Mouse (Mus musculus): ENCODE measurements around the gene 3110082I17Rik. TPM values are rescaled to one million over a fixed set of nuclear protein-coding genes. Genes with fewer than 3 reads are reported as not detected.

The 3110082I17Rik gene
- polyA plus RNA-seq (2015; fragmentation: Nextera tagmentation; extraction: Ambion mirVana): 15.5 and 19.5 TPM in 2 replicates

DNA sequence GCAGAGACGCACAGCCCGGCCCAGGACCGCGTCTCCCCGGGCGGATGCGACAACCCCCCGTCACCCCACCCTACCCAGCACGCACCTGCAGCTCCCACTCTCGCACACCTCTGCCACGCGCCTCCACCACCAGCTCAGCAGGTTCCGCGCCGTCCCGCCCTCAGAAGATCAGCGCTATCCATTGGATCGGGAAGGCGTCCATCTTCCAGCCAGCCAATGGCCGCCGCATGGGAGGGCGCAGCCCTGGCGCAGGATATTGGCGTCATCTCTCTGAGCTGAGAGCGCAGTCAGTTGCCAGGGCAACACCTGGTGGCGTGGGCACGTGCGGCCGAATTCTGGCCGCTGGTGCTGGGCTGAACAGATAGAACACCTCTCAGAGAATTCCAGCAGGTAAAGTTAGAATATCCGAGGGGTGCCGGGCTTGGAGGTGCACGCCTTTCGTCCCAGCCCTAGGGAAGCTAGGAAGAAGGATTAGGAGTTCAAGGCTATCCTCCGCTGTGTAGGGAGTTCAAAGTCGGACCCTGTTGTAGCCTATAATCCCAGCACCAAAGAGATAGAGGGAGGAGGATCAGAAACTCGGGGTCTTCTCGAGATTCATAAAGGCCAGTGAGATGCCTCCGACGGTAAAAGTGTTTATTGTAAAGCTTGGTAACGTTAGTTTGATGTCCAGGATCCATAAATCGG is at the start of gene 3110082I17Rik:
Gene 3110082I17Rik (minus strand): TSS at position 144 of the 684 bp plus-strand sequence.
- peak; percentile 95 for ATAC-seq (replicated peaks; ENCODE audit: insufficient number of reproducible peaks, insufficient read depth, low FRiP score, low read depth)
- 4% methylated on average over 42 of the region's 42 CpGs for WGBS
- Histone ChIP-seq H3K9me3 (replicated peaks) (no peaks in the 10 kb centered on the region), H3K27me3 (no peaks in the 10 kb centered on the region), H3K4me3 (peak within 1 kb of the TSS; percentile 68), H3K4me2 (peak within 1 kb of the TSS; percentile 90), H3K9ac (peak within 1 kb of the TSS; percentile 64), H3K36me3 (no peaks in the 10 kb centered on the region), H3K4me1 (replicated peaks) (peaks cover 8% of the 10 kb centered on the region), H3K27ac (no peak within 1 kb of the TSS)

DNA sequence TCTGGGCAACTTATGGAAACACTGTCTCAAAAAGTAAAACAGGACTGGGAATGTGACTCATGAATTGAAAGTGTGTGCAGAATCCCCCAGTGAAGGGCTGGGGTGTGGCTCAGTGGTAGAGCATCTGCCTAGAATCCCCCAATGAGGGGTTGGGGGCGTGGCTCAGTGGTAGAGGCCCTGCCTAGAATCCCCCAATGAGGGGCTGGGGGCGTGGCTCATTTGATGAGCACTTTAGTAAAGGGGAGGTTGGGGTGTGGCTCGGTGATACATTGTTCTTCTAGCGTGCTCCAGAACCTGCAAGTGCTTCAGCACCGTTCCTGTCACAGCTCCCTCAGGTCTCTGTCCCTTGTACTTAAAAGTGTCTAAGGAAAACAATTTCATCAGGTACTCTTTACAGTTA is 45.9 kb upstream of the 3110082I17Rik start:
- Histone ChIP-seq H3K36me3 (no peaks in the 10 kb centered on the region), H3K9me3 (replicated peaks) (no peaks in the 10 kb centered on the region), H3K4me1 (replicated peaks) (no peaks in the 10 kb centered on the region; the same call in 1 of the 2 replicates), H3K9ac (no peak overlapping the region), H3K27me3 (peaks cover 56% of the 10 kb centered on the region), H3K27ac (no peak overlapping the region), H3K4me2 (no peak overlapping the region), H3K4me3 (no peak overlapping the region)
- WGBS: 22% methylated on average over 5 of the region's 5 CpGs
- no peak for ATAC-seq (replicated peaks; ENCODE audit: insufficient number of reproducible peaks, insufficient read depth, low FRiP score, low read depth)

DNA sequence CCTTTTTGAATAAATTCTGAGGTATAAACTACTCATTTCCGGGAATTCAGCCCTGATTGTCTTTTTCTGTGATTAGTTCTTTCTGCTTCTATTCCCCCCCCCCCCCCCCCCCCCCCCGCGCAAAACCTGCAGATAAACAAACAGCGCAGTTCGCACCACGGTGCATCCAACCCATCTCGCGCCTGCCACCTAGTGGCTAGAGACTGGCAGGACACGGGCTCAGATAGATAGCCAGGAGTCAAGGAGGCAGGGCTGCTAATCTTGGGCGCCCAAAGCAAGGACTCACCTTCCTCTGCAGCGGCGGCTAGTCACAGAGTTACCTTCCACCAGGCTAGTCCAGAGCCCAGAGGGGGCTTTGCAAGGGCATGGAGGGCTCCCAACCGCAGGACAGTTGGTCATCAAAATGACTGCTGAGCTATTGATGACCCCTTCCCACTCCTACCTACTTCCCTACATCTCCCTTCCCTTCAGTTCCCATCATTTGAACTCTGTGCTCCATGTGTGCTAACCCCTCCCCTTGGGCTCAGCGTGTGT is 44.8 kb upstream of the 3110082I17Rik start:
- no peak overlapping the region for H3K4me3 ChIP-seq
- no peaks in the 10 kb centered on the region for H3K9me3 ChIP-seq (replicated peaks)
- no peaks in the 10 kb centered on the region for H3K4me1 ChIP-seq (replicated peaks)
- no peak overlapping the region for H3K4me2 ChIP-seq
- no peaks in the 10 kb centered on the region for H3K36me3 ChIP-seq
- H3K27ac ChIP-seq: no peak overlapping the region
- peaks cover 47% of the 10 kb centered on the region for H3K27me3 ChIP-seq
- 6% methylated on average over 12 of the region's 14 CpGs for WGBS
- no peak overlapping the region for H3K9ac ChIP-seq
- no peak; the same call in 1 of the 2 replicates for ATAC-seq (replicated peaks; ENCODE audit: insufficient number of reproducible peaks, insufficient read depth, low FRiP score, low read depth)

DNA sequence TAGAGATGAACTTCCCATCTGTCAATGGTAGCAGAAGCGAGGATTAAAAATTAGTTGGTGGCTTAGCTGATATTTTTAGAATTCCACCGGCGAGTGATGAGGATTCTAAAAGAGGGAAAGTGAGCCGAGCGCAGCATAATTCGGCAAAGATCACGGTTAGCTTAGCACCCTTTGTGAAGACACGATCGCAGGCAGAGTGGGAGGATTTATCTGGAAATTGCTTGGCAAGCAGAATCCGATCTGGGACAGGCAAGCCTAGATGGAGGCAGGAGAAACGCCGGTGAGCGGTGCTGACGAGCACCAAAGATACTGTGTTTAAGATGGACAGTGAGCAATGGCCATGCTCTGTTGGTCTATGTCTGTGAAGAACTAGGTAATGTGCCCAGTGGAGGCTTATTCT is 42.0 kb upstream of the 3110082I17Rik start:
- ATAC-seq (replicated peaks; ENCODE audit: insufficient number of reproducible peaks, insufficient read depth, low FRiP score, low read depth): no peak
- H3K4me3 ChIP-seq: no peak overlapping the region
- no peak overlapping the region for H3K4me2 ChIP-seq
- H3K9ac ChIP-seq: no peak overlapping the region
- no peaks in the 10 kb centered on the region for H3K4me1 ChIP-seq (replicated peaks)
- peaks cover 34% of the 10 kb centered on the region for H3K27me3 ChIP-seq
- no peak overlapping the region for H3K27ac ChIP-seq
- 73% methylated on average over 14 of the region's 14 CpGs for WGBS
- H3K9me3 ChIP-seq (replicated peaks): no peaks in the 10 kb centered on the region
- no peaks in the 10 kb centered on the region for H3K36me3 ChIP-seq

DNA sequence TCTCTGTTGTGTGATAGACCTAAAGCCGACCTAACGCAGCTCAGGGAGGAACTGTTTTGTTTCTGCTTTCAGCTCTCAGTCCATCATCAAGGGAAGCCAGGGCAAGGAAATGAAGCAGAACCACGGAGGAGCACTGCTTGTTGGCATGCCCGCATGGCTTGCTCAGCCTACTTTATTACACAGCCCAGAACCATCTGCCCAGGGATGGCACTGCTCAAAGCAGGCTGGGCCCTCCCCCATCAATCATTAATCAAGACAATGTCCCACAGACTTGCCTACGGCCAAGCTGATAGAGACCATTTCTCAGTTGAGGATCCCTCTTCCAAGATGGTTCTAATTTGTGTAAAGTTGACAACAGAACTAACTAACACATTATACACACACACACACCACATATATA is 38.5 kb upstream of the 3110082I17Rik start:
- WGBS: 32% methylated on average over 5 of the region's 5 CpGs
- Histone ChIP-seq H3K9me3 (replicated peaks) (no peaks in the 10 kb centered on the region), H3K9ac (no peak overlapping the region), H3K4me1 (replicated peaks) (peaks cover 5% of the 10 kb centered on the region; the same call in 1 of the 2 replicates), H3K27me3 (peaks cover 30% of the 10 kb centered on the region), H3K4me3 (no peak overlapping the region), H3K36me3 (no peaks in the 10 kb centered on the region), H3K4me2 (no peak overlapping the region), H3K27ac (no peak overlapping the region)
- ATAC-seq (replicated peaks; ENCODE audit: insufficient number of reproducible peaks, insufficient read depth, low FRiP score, low read depth): no peak

DNA sequence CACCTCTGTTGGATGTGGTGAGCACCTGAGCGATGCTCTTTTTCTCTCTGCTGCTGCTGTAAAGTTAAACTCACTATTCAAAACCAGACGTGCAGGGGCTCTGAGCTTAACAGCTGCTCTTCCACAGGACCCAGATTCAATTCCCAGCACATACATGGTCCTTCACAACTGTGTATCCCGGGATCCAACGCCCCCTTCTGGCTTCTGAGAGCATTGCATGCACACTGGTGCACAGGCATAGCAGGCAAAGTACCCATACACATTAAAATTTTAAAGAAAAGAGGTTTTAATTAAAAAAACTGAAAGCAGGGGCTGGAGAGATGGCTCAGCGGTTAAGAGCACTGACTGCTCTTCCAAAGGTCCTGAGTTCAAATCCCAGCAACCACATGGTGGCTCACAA is 36.6 kb upstream of the 3110082I17Rik start:
- no peaks in the 10 kb centered on the region for H3K9me3 ChIP-seq (replicated peaks)
- no peak for ATAC-seq (replicated peaks; ENCODE audit: insufficient number of reproducible peaks, insufficient read depth, low FRiP score, low read depth)
- H3K4me3 ChIP-seq: no peak overlapping the region
- no peak overlapping the region for H3K9ac ChIP-seq
- peaks cover 26% of the 10 kb centered on the region for H3K27me3 ChIP-seq
- peaks cover 5% of the 10 kb centered on the region; the same call in 1 of the 2 replicates for H3K4me1 ChIP-seq (replicated peaks)
- H3K4me2 ChIP-seq: no peak overlapping the region
- H3K36me3 ChIP-seq: no peaks in the 10 kb centered on the region
- no peak overlapping the region for H3K27ac ChIP-seq
- 58% methylated on average over 5 of the region's 5 CpGs for WGBS

DNA sequence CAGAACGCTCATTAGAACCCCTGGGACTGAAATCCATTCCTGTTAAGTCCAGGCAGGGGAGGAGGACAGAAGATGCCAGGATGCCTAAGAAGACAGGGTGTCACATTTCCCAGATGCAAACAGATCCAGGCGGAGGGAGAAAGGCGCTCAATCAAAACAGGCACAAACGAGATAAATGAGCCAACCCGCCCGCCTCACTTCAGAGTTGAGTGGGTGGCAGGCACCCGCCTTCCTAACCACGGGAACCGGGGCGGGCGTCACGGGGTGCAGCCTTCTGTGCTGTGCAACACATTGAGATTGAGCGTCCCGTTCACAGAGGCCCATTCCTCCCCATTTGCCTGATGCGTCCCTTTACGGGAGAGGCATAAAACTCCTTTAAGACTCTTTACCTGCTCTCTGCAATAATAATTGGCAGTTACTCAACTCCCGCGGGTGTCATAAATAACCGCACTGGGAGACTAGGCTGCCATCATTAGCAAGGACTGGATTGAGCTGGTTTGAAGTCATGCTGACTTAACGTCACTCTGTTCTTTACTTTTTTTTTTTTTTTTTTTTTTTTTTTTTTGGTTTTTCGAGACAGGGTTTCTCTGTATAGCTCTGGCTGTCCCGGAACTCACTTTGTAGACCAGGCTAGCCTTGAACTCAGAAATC is 34.8 kb upstream of the 3110082I17Rik start:
- H3K4me2 ChIP-seq: 0 out of 2 replicates have a peak overlapping the region, but pooled peaks have one; percentile 25
- H3K36me3 ChIP-seq: no peaks in the 10 kb centered on the region
- H3K4me1 ChIP-seq (replicated peaks): peaks cover 5% of the 10 kb centered on the region; the same call in 1 of the 2 replicates
- no peak overlapping the region for H3K9ac ChIP-seq
- no peak overlapping the region for H3K27ac ChIP-seq
- H3K9me3 ChIP-seq (replicated peaks): no peaks in the 10 kb centered on the region
- WGBS: 35% methylated on average over 22 of the region's 22 CpGs
- no peak for ATAC-seq (replicated peaks; ENCODE audit: insufficient number of reproducible peaks, insufficient read depth, low FRiP score, low read depth)
- H3K27me3 ChIP-seq: peaks cover 37% of the 10 kb centered on the region
- H3K4me3 ChIP-seq: no peak overlapping the region

DNA sequence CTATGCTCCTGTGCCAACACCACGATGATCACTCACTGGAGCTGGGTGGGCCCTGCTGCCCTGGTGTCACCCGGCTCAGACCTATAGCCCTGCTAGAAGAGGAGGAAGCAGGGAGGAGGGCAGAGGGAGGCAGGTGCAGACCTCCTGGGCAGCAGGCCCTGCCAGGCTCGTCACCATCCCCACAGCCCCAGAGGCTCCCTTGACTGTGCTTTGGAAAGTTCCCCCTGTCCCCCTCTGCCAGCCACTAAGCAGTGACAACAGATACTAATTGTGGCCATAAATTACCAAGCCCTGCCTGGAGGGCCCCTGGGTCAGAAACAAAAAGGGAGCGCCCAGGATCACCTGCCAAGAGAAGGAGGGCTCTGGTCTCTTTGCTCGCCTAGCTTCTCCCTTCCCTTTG is 33.4 kb upstream of the 3110082I17Rik start:
- Histone ChIP-seq H3K4me3 (no peak overlapping the region), H3K27ac (no peak overlapping the region), H3K27me3 (peaks cover 41% of the 10 kb centered on the region), H3K9me3 (replicated peaks) (no peaks in the 10 kb centered on the region), H3K9ac (no peak overlapping the region), H3K36me3 (no peaks in the 10 kb centered on the region), H3K4me2 (no peak overlapping the region), H3K4me1 (replicated peaks) (peaks cover 5% of the 10 kb centered on the region; the same call in 1 of the 2 replicates)
- WGBS: 62% methylated on average over 5 of the region's 5 CpGs
- no peak for ATAC-seq (replicated peaks; ENCODE audit: insufficient number of reproducible peaks, insufficient read depth, low FRiP score, low read depth)

DNA sequence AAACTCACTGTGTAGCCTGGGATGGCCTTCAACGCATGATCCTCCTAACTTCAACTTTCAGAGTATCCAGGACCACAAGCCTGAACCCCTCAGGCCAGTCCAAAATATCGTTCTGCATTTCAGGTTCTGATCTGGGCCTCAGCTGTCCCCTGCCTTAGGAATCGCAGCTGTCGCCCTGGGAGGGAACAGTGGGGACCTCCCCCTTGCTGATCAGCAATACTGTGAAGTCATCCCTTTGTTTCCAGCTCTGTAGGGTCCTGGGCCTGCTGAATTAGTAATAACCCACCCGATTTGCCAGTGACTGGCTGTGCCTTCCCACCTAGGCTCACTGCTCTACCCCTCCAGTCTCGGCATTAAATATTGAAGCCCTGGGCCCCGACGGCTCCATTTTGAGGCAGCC is 31.0 kb upstream of the 3110082I17Rik start:
- H3K4me3 ChIP-seq: no peak overlapping the region
- peaks cover 34% of the 10 kb centered on the region for H3K27me3 ChIP-seq
- no peak for ATAC-seq (replicated peaks; ENCODE audit: insufficient number of reproducible peaks, insufficient read depth, low FRiP score, low read depth)
- H3K4me2 ChIP-seq: no peak overlapping the region
- H3K9me3 ChIP-seq (replicated peaks): no peaks in the 10 kb centered on the region
- 61% methylated on average over 8 of the region's 8 CpGs for WGBS
- no peak overlapping the region for H3K9ac ChIP-seq
- peaks cover 5% of the 10 kb centered on the region; the same call in 1 of the 2 replicates for H3K4me1 ChIP-seq (replicated peaks)
- no peak overlapping the region for H3K27ac ChIP-seq
- no peaks in the 10 kb centered on the region for H3K36me3 ChIP-seq

DNA sequence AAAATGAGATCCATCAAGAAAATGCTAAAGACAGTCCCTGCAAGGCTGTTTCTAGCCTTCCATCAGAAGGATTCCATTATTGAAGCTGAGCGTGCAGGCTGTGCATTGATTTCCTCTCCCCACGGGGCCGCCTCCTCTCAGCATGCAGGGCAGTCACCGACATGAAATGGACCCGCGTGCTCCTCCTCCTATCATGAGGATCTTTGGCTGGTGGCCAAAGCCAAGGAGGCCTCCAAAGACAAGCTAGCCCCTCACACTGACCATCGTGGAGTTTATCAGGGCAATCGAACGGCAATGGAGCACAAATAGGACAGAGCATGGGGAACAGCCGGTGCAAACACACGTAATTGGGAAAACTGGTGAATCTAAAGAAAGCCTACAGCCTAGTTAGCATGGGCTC is 29.8 kb upstream of the 3110082I17Rik start:
- 75% methylated on average over 11 of the region's 11 CpGs for WGBS
- H3K27me3 ChIP-seq: peaks cover 30% of the 10 kb centered on the region

DNA sequence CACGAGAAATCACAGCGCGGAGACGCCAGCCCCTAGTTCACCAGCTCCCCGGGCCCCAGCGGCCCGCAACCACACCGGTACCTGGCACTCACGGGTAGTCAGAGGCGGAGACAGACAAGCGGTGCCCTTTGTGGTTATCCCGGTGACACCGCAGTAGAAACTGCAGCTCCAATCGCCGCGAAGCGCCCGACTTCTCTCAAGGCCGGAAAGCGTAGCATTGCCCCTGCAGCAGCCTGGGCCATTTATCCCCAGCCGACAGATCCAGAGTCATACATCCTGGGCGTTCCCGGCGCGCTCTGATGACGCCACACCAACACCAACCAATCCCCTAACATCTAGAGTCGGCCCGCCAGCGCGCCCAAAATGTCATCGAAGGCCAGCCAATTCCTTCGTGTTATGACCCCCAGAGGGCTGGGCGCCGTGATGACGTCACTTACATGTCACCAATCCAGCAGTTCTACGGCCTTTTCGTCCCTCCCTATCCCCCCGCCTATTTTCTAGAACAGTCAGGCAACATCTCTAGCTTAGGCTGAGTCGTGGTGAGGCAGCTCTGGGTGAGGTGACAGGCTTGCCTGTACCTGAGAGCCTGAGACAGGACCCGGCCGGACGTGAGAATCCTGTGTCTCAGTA is 24.0 kb upstream of the 3110082I17Rik start, which contains the start of gene Zfand2a:
Gene Zfand2a (minus strand): TSS at position 365 of the 630 bp plus-strand sequence.
- peak; percentile 95 for ATAC-seq (replicated peaks; ENCODE audit: insufficient number of reproducible peaks, insufficient read depth, low FRiP score, low read depth)

More for the DNA sequence above, 29.8 kb upstream of the 3110082I17Rik start:
- no peak overlapping the region for H3K4me2 ChIP-seq
- ATAC-seq (replicated peaks; ENCODE audit: insufficient number of reproducible peaks, insufficient read depth, low FRiP score, low read depth): no peak
- no peak overlapping the region for H3K4me3 ChIP-seq
- no peaks in the 10 kb centered on the region for H3K9me3 ChIP-seq (replicated peaks)
- H3K36me3 ChIP-seq: no peaks in the 10 kb centered on the region
- no peak overlapping the region for H3K27ac ChIP-seq
- H3K9ac ChIP-seq: no peak overlapping the region
- peaks cover 3% of the 10 kb centered on the region; the same call in 1 of the 2 replicates for H3K4me1 ChIP-seq (replicated peaks)

More for the DNA sequence above, 24.0 kb upstream of the 3110082I17Rik start, which contains the start of gene Zfand2a:
- Histone ChIP-seq H3K9ac (peak within 1 kb of the TSS; percentile 87), H3K4me2 (peak within 1 kb of the TSS; percentile 79), H3K27me3 (no peaks in the 10 kb centered on the region), H3K4me3 (peak within 1 kb of the TSS; percentile 89), H3K4me1 (replicated peaks) (peaks cover 14% of the 10 kb centered on the region), H3K36me3 (peaks cover 29% of the 10 kb centered on the region), H3K9me3 (replicated peaks) (no peaks in the 10 kb centered on the region), H3K27ac (peak within 1 kb of the TSS; percentile 69)
- WGBS: under 1% methylated on average over 42 of the region's 42 CpGs

All from heart, embryonic 15.5 days (tissue).